Comparison of ENCODE assay signal across 2 mouse cellular contexts in the genomic region with DNA sequence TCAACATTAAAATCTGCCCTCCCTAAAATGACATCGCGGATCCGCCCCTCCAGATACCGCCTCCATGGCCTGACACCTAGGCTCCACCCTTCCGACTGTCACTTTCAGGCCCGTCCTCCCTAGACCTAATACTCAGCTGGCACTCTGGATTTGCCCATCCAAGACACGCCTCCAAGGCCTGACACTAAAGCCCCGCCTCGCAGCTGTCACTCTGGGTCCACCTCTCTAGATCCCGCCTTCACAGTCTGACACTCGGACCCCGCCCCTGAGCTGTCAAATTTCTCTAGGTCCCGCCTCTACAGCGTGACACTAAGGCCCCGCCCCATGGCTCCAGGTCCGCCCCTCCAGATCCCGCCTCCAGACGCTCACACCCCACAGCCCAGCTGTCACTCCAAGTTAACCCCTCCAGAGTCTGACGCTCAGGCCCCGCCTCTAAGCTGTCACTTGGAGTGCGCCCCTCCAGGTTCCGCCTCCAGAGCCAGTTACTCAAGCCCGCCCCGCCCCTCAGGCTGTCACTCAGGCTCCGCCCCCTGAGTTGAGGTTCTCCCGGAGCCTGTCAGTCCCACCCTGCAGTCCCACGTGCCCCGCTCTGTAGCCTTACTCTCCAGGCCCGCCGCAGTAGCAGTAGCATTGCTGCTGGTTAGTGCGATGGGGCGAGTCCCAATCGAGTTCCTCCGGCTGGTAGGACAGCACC.
TF ChIP-seq lines count a peak whose summit lies in the region.

No protein-coding gene starts in this region.

TF ChIP-seq in C2C12, 6 proteins besides CTCF, POLR2A, EP300 and RAD21:
- TF ChIP-seq MAX (IDR thresholded peaks at IDR 0.05), result no peak
- TF ChIP-seq MYOD1 (IDR thresholded peaks at IDR 0.05; ENCODE audit: control insufficient read depth, insufficient read length, low read depth), result peak; percentile 33
- peak; percentile 57 for TF ChIP-seq USF1 (IDR thresholded peaks at IDR 0.05; ENCODE audit: low read depth)

TF ChIP-seq in myocyte, 11 proteins besides CTCF, POLR2A, EP300 and RAD21:
- peak; percentile 68 for TF ChIP-seq USF1 (IDR thresholded peaks at IDR 0.05; ENCODE audit: low read depth)
- TF ChIP-seq MYOG (IDR thresholded peaks at IDR 0.05; ENCODE audit: control insufficient read depth in 1 of 3, insufficient read depth in 1 of 3, insufficient read length in 2 of 3, low read depth in 2 of 3), result peak; percentile 51 to 73 (median 65)
- peak; percentile 55 for TF ChIP-seq POLR2AphosphoS2 (IDR thresholded peaks at IDR 0.05; ENCODE audit: insufficient read length, low read depth)
- TF ChIP-seq MYOD1 (IDR thresholded peaks at IDR 0.05; ENCODE audit: control insufficient read depth in 1 of 3, insufficient read length in 2 of 3, low read depth in 2 of 3), result peak; percentile 70 to 73 (median 70)
- no peak for TF ChIP-seq SRF (IDR thresholded peaks at IDR 0.05; ENCODE audit: control insufficient read depth, insufficient read length, low read depth)
- no peak for TF ChIP-seq REST (IDR thresholded peaks at IDR 0.05; ENCODE audit: insufficient read depth, insufficient read length)
